Mouse (Mus musculus): ENCODE measurements around the gene Ston2. TPM values are rescaled to one million over a fixed set of nuclear protein-coding genes. Genes with fewer than 3 reads are reported as not detected.
A peak's percentile ranks its signal among the peaks of the same experiment; 100 is the strongest.

Ston2 gene
- polyA plus RNA-seq, 1 experiment from 2014 or later, result 6.3 TPM

DNA sequence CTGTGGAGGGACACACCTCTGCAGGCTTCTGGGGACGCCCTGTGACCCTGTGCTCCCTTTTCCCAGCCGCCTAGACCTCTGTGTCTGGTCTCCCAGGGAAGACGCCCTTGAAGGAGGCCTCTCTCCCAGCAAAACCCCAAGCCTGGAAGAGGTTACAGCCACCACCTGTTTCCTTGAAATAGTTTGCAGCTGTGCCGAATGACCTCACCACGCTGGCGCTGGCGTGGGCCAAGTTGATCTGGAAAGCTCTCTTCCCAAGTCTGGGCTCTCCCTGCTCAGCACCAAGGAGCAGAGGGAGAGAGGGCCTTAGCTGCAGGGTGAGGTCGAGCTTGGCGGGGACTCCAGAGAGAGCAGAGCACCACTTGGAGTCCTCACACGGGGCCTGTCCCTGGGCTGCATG lies 1.8 kb downstream of the Ston2 start:
- H3K27me3 ChIP-seq, result 0 out of 2 replicates have a peak, but pooled peaks cover 2% of the 10 kb centered on the region
- no peaks in the 10 kb centered on the region for H3K36me3 ChIP-seq
- ATAC-seq (ENCODE audit: low FRiP score), result no peak
- H3K27ac ChIP-seq, result no peak overlapping the region
- H3K9me3 ChIP-seq, result no peaks in the 10 kb centered on the region
- no peak overlapping the region for H3K9ac ChIP-seq
- no peaks in the 10 kb centered on the region for H3K4me1 ChIP-seq (replicated peaks)
- H3K4me2 ChIP-seq, result no peak overlapping the region
- H3K4me3 ChIP-seq, result no peak overlapping the region
- WGBS, result 59% methylated on average over 10 of the region's 10 CpGs

DNA sequence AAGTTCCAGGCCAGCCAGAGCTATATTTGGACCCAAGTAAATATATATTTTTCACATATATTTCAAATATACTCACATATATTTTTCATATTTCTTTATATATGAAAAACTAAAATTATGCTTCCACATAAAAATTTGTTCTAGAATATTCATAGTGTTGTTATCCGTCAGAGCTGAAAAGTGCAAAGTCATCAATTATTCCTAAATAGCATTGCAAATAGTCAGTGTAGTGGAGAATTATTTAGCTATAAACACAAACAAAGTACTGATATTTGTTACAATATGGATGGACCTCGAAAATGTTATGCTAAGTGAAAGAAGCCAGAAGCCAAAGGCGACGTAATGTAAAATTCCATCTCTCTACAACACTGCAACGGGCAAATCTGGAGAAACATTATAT lies 6.8 kb downstream of the Ston2 start:
- Histone ChIP-seq H3K36me3 (no peaks in the 10 kb centered on the region), H3K27me3 (peaks cover 11% of the 10 kb centered on the region), H3K4me3 (no peak overlapping the region), H3K27ac (no peak overlapping the region), H3K4me2 (no peak overlapping the region), H3K9ac (no peak overlapping the region), H3K4me1 (replicated peaks) (peaks cover 18% of the 10 kb centered on the region), H3K9me3 (no peaks in the 10 kb centered on the region)
- no peak for ATAC-seq (ENCODE audit: low FRiP score)
- 89% methylated on average over 5 of the region's 5 CpGs for WGBS

DNA sequence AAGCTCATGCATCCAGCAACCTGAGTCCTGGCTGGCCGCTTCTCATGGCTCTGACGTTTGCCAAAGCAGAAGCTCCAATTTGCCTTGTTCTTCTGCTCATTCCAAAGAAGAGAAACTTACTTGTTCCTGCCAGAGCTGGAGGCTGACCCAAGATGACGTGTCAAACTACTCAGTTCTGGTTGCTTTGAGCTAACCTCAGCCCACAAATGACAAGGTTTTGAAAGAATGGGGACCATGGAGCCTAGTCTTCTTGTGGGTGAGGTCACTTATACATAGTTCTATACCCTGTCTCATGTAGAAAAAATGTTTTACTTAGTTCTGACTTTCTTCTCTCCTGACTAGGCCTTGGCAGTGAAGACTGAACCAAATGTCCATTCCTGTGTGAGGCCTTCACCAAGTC lies 7.7 kb downstream of the Ston2 start:
- Histone ChIP-seq H3K4me1 (replicated peaks) (peaks cover 20% of the 10 kb centered on the region), H3K4me3 (no peak overlapping the region), H3K9me3 (no peaks in the 10 kb centered on the region), H3K27ac (no peak overlapping the region), H3K36me3 (no peaks in the 10 kb centered on the region), H3K4me2 (no peak overlapping the region), H3K27me3 (peaks cover 9% of the 10 kb centered on the region), H3K9ac (no peak overlapping the region)
- ATAC-seq (ENCODE audit: low FRiP score), result no peak
- 84% methylated on average over 3 of the region's 3 CpGs for WGBS

DNA sequence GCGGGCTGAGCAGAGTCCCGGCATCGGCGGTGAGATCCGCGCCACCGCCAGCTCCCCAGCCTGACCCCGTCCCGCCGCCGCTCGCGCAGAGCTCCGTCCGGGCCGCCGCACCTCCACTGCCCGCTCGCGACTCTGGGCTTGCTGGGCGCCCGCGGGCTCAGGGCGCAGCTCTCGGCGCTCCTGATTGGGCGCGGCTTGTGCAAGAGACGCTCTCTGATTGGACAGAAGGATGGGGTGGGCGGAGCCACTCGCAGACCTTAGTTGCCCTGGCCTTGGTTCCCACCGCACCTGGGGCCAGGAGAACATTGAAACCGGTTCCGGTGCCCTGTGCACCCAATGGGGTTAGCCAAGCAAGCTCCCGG lies 9.2 kb downstream of the Ston2 start:
- H3K36me3 ChIP-seq, result no peaks in the 10 kb centered on the region
- WGBS, result 1% methylated on average over 30 of the region's 35 CpGs
- peaks cover 9% of the 10 kb centered on the region for H3K27me3 ChIP-seq
- H3K4me3 ChIP-seq, result peak overlapping the region; percentile 77
- peak; percentile 95 for ATAC-seq (ENCODE audit: low FRiP score)
- no peaks in the 10 kb centered on the region for H3K9me3 ChIP-seq
- H3K27ac ChIP-seq, result peak overlapping the region; percentile 62
- H3K4me1 ChIP-seq (replicated peaks), result peaks cover 20% of the 10 kb centered on the region
- peak overlapping the region; percentile 78 for H3K9ac ChIP-seq
- peak overlapping the region; percentile 91 for H3K4me2 ChIP-seq

DNA sequence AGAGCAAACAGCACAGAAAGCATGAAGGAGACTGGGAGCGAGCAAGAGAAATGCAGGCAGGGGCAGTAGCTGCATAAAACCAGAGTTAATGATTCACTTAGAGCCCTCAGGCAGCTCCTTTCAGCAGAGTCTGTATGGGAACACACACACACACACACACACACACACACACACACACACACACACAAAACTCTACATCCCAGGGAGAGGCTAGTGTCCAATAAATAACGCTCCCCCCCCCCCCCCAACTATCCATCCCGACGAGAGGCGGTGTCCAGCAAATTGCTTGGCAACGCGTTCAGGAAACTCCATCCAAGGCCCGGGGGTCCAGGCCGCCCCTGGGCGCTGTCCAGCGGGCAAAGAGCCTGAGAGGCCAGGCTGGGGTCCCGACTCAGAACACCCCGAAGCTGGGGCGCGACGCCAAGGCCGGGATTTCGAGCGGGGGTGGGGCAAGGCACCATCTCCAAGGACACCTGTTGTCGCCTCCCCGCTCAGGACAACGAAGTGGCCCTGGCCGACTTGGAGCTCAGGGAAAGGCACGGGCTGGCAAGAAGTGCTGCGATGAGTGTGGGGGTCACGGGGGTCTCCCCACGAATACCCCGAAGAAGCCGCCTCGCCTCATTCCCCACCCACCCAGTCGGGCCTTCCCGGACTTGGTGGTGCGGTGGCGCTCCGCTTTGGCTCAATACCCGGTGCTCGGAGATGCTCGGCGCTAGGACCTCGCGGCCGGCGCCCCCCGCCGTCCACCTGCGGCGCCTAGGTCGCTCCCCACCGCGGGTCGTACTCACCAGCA lies 9.8 kb downstream of the Ston2 start:
- H3K4me3 ChIP-seq, result peak overlapping the region; percentile 77
- H3K9ac ChIP-seq, result peak overlapping the region; percentile 78
- under 1% methylated on average over 50 of the region's 51 CpGs for WGBS
- peaks cover 20% of the 10 kb centered on the region for H3K4me1 ChIP-seq (replicated peaks)
- ATAC-seq (ENCODE audit: low FRiP score), result peak; percentile 90
- H3K4me2 ChIP-seq, result peak overlapping the region; percentile 91
- no peaks in the 10 kb centered on the region for H3K36me3 ChIP-seq
- H3K9me3 ChIP-seq, result no peaks in the 10 kb centered on the region
- H3K27ac ChIP-seq, result peak overlapping the region; percentile 62
- H3K27me3 ChIP-seq, result peaks cover 9% of the 10 kb centered on the region

DNA sequence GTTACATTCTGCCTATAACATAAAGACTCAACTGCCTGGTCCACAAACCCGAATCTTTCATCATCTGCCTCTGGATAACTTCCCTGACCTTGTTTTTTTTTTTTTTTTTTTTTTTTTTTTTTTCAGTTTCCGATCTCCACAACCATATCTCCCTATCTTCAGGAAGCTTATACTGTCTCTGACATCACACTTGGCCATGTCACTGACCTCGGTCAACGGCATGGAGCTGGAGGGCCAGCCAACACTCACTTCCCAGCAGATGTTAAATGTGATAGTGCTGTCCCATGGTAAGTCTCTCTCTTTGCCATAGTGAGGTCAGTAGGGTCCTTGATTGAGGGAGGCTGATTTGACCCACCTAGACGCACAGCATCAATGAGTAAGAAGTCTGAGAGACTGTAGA lies 11.8 kb downstream of the Ston2 start:
- Histone ChIP-seq H3K36me3 (no peaks in the 10 kb centered on the region), H3K27me3 (peaks cover 9% of the 10 kb centered on the region), H3K4me3 (no peak overlapping the region), H3K9ac (no peak overlapping the region), H3K4me1 (replicated peaks) (peaks cover 20% of the 10 kb centered on the region), H3K27ac (no peak overlapping the region), H3K4me2 (no peak overlapping the region; the same call in 1 of the 2 replicates), H3K9me3 (no peaks in the 10 kb centered on the region)
- no peak for ATAC-seq (ENCODE audit: low FRiP score)
- 85% methylated on average over 5 of the region's 5 CpGs for WGBS

DNA sequence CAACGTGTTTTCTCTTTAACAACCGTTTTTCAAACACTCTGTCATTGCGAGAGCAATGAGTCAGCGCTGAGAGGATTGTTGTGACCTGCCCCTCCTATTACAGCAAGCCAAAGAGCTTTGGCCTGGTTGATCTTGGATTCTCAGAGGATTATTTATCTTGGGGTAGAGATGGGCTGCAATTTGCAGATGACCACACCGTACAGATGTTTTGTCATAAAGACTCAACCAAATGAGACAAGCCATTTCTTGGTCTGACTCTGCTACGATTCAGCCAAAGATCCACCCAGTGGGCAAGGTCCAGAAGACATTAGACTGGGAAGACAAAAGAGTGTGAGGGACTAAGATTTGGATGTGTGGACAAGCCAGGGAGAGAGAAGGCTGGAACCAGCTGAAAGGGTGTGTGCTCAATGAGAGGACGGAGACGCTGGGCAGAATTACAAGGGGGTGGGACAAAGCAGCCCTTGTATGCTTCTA lies 13.3 kb downstream of the Ston2 start:
- peaks cover under 1% of the 10 kb centered on the region for H3K27me3 ChIP-seq
- H3K4me2 ChIP-seq, result no peak overlapping the region
- no peaks in the 10 kb centered on the region for H3K9me3 ChIP-seq
- 68% methylated on average over 8 of the region's 8 CpGs for WGBS
- ATAC-seq (ENCODE audit: low FRiP score), result no peak
- no peak overlapping the region for H3K4me3 ChIP-seq
- no peak overlapping the region for H3K9ac ChIP-seq
- no peak overlapping the region for H3K27ac ChIP-seq
- peaks cover 20% of the 10 kb centered on the region for H3K4me1 ChIP-seq (replicated peaks)
- H3K36me3 ChIP-seq, result no peaks in the 10 kb centered on the region

DNA sequence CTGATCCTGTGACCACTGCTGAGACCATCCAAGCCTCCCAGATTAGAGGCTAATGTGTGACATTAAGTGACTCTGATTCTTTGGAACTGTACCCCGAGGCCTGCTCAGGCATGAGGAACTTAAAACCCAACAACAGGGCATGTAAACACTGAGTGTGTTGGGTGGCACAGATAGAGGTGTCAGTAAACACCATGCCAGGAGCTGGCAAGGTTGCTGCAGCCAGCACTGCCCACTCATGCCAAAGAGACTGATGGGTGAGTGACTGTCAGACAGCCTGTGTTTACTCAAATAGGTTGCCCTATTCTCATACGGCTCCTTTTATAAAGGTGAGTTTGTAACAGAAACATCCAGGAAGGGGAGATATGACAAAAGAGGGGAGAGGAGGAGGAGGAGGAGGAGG lies 19.3 kb downstream of the Ston2 start:
- Histone ChIP-seq H3K4me3 (no peak overlapping the region), H3K27me3 (no peaks in the 10 kb centered on the region), H3K36me3 (no peaks in the 10 kb centered on the region), H3K9me3 (no peaks in the 10 kb centered on the region), H3K4me1 (replicated peaks) (peaks cover 30% of the 10 kb centered on the region), H3K27ac (no peak overlapping the region), H3K9ac (no peak overlapping the region), H3K4me2 (no peak overlapping the region)
- WGBS, result 83% methylated on average over 2 of the region's 2 CpGs
- ATAC-seq (ENCODE audit: low FRiP score), result no peak

DNA sequence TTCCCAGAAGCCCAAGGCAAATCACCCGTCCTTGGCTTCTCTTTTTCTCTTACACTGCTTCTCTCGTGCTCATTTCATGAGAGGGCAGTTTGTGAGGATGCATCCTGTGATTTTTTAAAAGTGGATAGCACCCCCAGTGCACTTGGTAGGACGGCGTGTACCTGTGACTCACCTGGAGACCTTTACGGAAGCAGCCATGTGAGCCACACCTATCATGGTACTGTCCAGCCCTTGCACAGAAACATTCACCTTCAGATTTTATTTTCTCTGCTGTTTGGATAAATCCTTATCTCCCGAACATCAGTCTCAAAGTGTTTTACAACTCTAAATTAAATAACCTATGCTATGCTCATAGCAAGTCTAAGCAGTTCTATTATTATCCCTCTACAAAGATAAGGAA lies 20.0 kb downstream of the Ston2 start:
- H3K4me1 ChIP-seq (replicated peaks), result peaks cover 31% of the 10 kb centered on the region
- H3K9me3 ChIP-seq, result no peaks in the 10 kb centered on the region
- WGBS, result 97% methylated on average over 6 of the region's 6 CpGs
- ATAC-seq (ENCODE audit: low FRiP score), result no peak
- no peak overlapping the region for H3K4me2 ChIP-seq
- no peak overlapping the region for H3K27ac ChIP-seq
- no peaks in the 10 kb centered on the region for H3K27me3 ChIP-seq
- no peaks in the 10 kb centered on the region for H3K36me3 ChIP-seq
- no peak overlapping the region for H3K9ac ChIP-seq
- H3K4me3 ChIP-seq, result no peak overlapping the region

DNA sequence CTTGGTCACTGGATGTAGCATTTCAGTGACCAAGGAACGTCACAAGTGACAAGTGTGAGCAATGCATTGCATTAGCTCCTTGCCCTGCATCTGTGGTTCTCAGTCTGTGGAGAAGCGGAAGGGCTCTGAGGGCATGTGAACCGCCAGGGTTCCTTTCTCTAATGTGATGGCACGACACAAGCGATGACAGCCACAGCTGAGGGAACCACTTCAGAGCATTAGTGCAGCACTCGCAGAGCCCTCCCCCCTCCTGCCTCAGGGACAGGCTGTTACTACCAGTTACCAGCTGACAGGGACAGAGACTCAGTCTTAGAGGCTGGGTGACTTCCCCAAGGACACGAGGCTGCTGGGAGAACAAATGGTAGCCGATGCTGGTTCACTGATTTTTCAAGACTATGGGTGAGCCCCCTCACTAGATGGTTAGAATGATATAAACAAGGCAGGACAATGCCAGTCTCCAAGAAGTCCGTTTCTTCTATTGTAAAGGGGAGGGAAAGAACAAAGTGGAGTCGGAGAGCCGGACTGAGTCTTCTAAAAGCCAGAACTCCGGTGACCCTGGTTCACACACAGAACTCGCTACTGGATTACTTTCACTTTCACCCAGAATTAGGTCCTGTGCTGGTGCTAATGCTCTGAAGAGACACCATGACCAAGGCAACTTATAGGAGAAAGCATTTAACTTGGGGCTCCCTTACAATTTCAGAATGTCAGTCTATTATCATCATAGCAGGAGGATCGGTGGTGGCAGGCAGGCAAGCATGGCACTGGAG lies 21.7 kb downstream of the Ston2 start:
- Histone ChIP-seq H3K9ac (peak overlapping the region; percentile 60), H3K9me3 (no peaks in the 10 kb centered on the region), H3K4me2 (peak overlapping the region; percentile 45), H3K36me3 (no peaks in the 10 kb centered on the region), H3K4me3 (peak overlapping the region; percentile 15), H3K27ac (peak overlapping the region; percentile 50; the same call in 1 of the 2 replicates), H3K27me3 (0 out of 2 replicates have a peak, but pooled peaks cover 2% of the 10 kb centered on the region), H3K4me1 (replicated peaks) (peaks cover 31% of the 10 kb centered on the region)
- ATAC-seq (ENCODE audit: low FRiP score), result peak; percentile 89
- 16% methylated on average over 14 of the region's 14 CpGs for WGBS

DNA sequence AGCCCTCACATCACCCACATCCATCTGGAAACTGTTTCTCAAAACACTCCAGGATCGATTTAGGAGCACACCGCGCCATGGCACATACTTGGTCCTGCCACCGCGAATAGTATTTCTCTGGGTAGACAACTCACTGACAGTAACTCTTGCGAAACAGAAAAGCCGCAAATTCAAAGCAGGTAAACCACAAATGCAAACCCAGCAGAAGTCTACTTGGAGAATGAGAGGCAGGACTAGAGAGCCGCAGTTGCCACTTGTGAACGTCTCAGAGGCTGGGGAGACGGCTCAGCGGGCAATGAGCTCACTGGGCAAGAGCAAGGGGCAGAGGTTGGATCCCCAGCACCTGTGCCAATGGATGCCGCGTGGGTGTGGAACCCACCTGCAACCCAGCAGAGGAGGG lies 22.7 kb downstream of the Ston2 start:
- 45% methylated on average over 13 of the region's 13 CpGs for WGBS
- no peak for ATAC-seq (ENCODE audit: low FRiP score)
- H3K36me3 ChIP-seq, result no peaks in the 10 kb centered on the region

DNA sequence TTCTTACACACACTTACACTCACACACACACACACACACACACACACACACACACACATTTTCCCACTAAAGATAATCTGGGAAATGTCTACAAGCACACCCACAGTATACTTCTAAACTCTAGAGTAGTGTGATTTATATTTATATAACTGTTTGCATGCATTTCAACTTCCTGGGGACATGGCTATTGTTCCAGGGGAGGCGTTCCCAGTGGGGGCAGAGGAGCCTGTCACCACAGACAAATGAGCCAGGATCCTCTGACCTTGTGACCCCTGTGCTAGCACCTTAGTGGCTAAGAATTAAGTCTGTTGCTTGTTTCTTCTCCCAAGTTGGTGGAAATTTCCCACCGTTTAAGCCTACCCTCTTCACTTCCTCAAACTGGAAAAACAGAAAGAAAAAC lies 23.1 kb downstream of the Ston2 start:
- Histone ChIP-seq H3K4me1 (replicated peaks) (peaks cover 31% of the 10 kb centered on the region), H3K4me2 (no peak overlapping the region), H3K9me3 (no peaks in the 10 kb centered on the region), H3K9ac (no peak overlapping the region), H3K27me3 (0 out of 2 replicates have a peak, but pooled peaks cover 2% of the 10 kb centered on the region), H3K27ac (no peak overlapping the region), H3K4me3 (no peak overlapping the region), H3K36me3 (no peaks in the 10 kb centered on the region)
- ATAC-seq (ENCODE audit: low FRiP score), result no peak
- 4% methylated on average over 2 of the region's 2 CpGs for WGBS

More for the DNA sequence above, 22.7 kb downstream of the Ston2 start:
- Histone ChIP-seq H3K9me3 (no peaks in the 10 kb centered on the region), H3K9ac (no peak overlapping the region), H3K27me3 (0 out of 2 replicates have a peak, but pooled peaks cover 2% of the 10 kb centered on the region), H3K4me3 (no peak overlapping the region), H3K4me1 (replicated peaks) (peaks cover 31% of the 10 kb centered on the region), H3K4me2 (no peak overlapping the region; the same call in 1 of the 2 replicates), H3K27ac (no peak overlapping the region)

All from hindbrain, embryonic 13.5 days (tissue).